Mouse (Mus musculus) A20 (cell line): ENCODE data around the gene Gm43738.

Source experiments
- DNase-seq: peaks from one replicate; pipeline ENCODE4 v3.0.0-alpha.2; 2011; ENCODE audit warnings: low read depth, low spot score

Gm43738 gene

GRCm38 (mm10) chr3:89043359-89043758 is 57.5 kb downstream of the Gm43738 start:
- DNase-seq, result no peak
